Comparison of ENCODE assay signal across 12 mouse cellular contexts in genomic region chr1:153585752-153586151, GRCm38 (mm10). TPM values are rescaled to one million over a fixed set of nuclear protein-coding genes. Genes with fewer than 3 reads are reported as not detected.
A peak's percentile ranks its signal among the peaks of the same experiment; 100 is the strongest.
DNase-seq lines count a peak whose midpoint lies in the region; ATAC-seq and TF ChIP-seq lines count a peak whose summit lies in the region.
"Had no signal": no experiment of that assay in that cellular context is flagged by ENCODE, and none has a peak within 500 bp of the region (broad histone marks: within the 10 kb centered on the region; RNA-seq: fewer than 3 reads in every experiment).

No protein-coding gene starts in this region.

- 66% methylated on average over 2 of the region's 2 CpGs for WGBS in midbrain, embryonic 10.5 days
- WGBS in midbrain, embryonic 13.5 days, result 34% methylated on average over 2 of the region's 2 CpGs
- WGBS in kidney, embryonic 16.5 days, result 71% methylated on average over 2 of the region's 2 CpGs

- no peak for DNase-seq in midbrain, embryonic 10.5 days (ENCODE audit: low spot score)
- DNase-seq in heart, postnatal 4 days, result peak; percentile 22
- no peak for DNase-seq in kidney, adult 11 months
- DNase-seq: cerebellum, postnatal 14 days; kidney, postnatal 14 days had no signal

- ATAC-seq in midbrain, embryonic 13.5 days, result no peak
- no peak for ATAC-seq in megakaryocyte-erythroid progenitor cell, adult 5-6 weeks (replicated peaks; ENCODE audit: low FRiP score, low TSS enrichment, poor library complexity, severe bottlenecking)
- no peak for ATAC-seq in kidney, embryonic 16.5 days (ENCODE audit: low FRiP score, low TSS enrichment)
- ATAC-seq: liver, embryonic 12.5 days; midbrain, embryonic 16.5 days had no signal

- no peak overlapping the region for H3K9ac ChIP-seq in midbrain, embryonic 13.5 days (replicated peaks)
- H3K9ac ChIP-seq in kidney, embryonic 16.5 days (replicated peaks; ENCODE audit: low read length), result no peak overlapping the region
- H3K9ac ChIP-seq: liver, embryonic 12.5 days had no signal

- H3K36me3 ChIP-seq in midbrain, embryonic 10.5 days, result no peaks in the 10 kb centered on the region
- H3K36me3 ChIP-seq in midbrain, embryonic 13.5 days, result no peaks in the 10 kb centered on the region
- H3K36me3 ChIP-seq in kidney, embryonic 16.5 days (ENCODE audit: insufficient read depth, low read length), result no peaks in the 10 kb centered on the region
- H3K36me3 ChIP-seq: hindbrain, embryonic 10.5 days; liver, embryonic 12.5 days had no signal

- H3K27ac ChIP-seq in midbrain, embryonic 10.5 days (replicated peaks), result peak overlapping the region; percentile 23; the same call in 1 of the 2 replicates
- no peak overlapping the region for H3K27ac ChIP-seq in midbrain, embryonic 13.5 days
- H3K27ac ChIP-seq in embryonic fibroblast, embryonic 13.5 days (ENCODE audit: insufficient read depth, low read length), result peak overlapping the region; percentile 91
- H3K27ac ChIP-seq in kidney, embryonic 16.5 days (ENCODE audit: low read length), result no peak overlapping the region
- H3K27ac ChIP-seq: hindbrain, embryonic 10.5 days; liver, embryonic 12.5 days had no signal

- H3K4me1 ChIP-seq in midbrain, embryonic 10.5 days, result peaks cover 9% of the 10 kb centered on the region
- 0 out of 2 replicates have a peak, but pooled peaks cover 3% of the 10 kb centered on the region for H3K4me1 ChIP-seq in midbrain, embryonic 13.5 days (replicated peaks)
- H3K4me1 ChIP-seq in embryonic fibroblast, embryonic 13.5 days (ENCODE audit: control insufficient read depth, insufficient read depth, low read length), result peaks cover 23% of the 10 kb centered on the region
- H3K4me1 ChIP-seq in kidney, embryonic 16.5 days (ENCODE audit: insufficient read depth, low read length), result no peaks in the 10 kb centered on the region
- H3K4me1 ChIP-seq: liver, embryonic 12.5 days had no signal

- no peak for TF ChIP-seq POLR2A in embryonic fibroblast, embryonic 13.5 days (IDR thresholded peaks at IDR 0.05; ENCODE audit: low read depth, low read length)

- no peaks in the 10 kb centered on the region for H3K27me3 ChIP-seq in midbrain, embryonic 10.5 days (ENCODE audit: low read depth, poor library complexity, severe bottlenecking)
- H3K27me3 ChIP-seq in midbrain, embryonic 13.5 days, result no peaks in the 10 kb centered on the region
- H3K27me3 ChIP-seq in kidney, embryonic 16.5 days (ENCODE audit: insufficient read depth, low read length), result no peaks in the 10 kb centered on the region
- H3K27me3 ChIP-seq: liver, embryonic 12.5 days had no signal

- TF ChIP-seq CTCF in embryonic fibroblast, embryonic 13.5 days (IDR thresholded peaks at IDR 0.05; ENCODE audit: borderline replicate concordance, insufficient read depth, low read length), result no peak

- H3K4me2 ChIP-seq in midbrain, embryonic 13.5 days (replicated peaks), result no peak overlapping the region
- no peak overlapping the region for H3K4me2 ChIP-seq in kidney, embryonic 16.5 days (replicated peaks; ENCODE audit: low read depth, low read length)
- H3K4me2 ChIP-seq: liver, embryonic 12.5 days had no signal

- H3K9me3 ChIP-seq in midbrain, embryonic 10.5 days (replicated peaks), result no peaks in the 10 kb centered on the region
- H3K9me3 ChIP-seq in midbrain, embryonic 13.5 days, result no peaks in the 10 kb centered on the region
- H3K9me3 ChIP-seq in kidney, embryonic 16.5 days (ENCODE audit: low read length), result 0 out of 2 replicates have a peak, but pooled peaks cover 3% of the 10 kb centered on the region
- H3K9me3 ChIP-seq: hindbrain, embryonic 10.5 days; liver, embryonic 12.5 days had no signal

- no peak overlapping the region for H3K4me3 ChIP-seq in midbrain, embryonic 10.5 days
- H3K4me3 ChIP-seq in midbrain, embryonic 13.5 days (replicated peaks), result no peak overlapping the region
- H3K4me3 ChIP-seq in embryonic fibroblast, embryonic 13.5 days (ENCODE audit: insufficient read depth, low read length), result no peak overlapping the region
- H3K4me3 ChIP-seq in kidney, embryonic 16.5 days (ENCODE audit: low read length), result no peak overlapping the region
- H3K4me3 ChIP-seq: hindbrain, embryonic 10.5 days; liver, embryonic 12.5 days had no signal

RNA-seq across cellular contexts. Expression of gene Npl, which starts 35.9 kb away (rescaled TPM):
- 21.7 and 25.0 TPM in 2 replicates for polyA plus RNA-seq in midbrain, embryonic 10.5 days (2016; fragmentation: Nextera tagmentation; extraction: Ambion mirVana)
- 10.0 and 12.2 TPM in 2 replicates for polyA plus RNA-seq in midbrain, embryonic 13.5 days (2015; fragmentation: Nextera tagmentation; extraction: Ambion mirVana)
- polyA plus RNA-seq in embryonic fibroblast, embryonic 13.5 days (2011; ENCODE audit: insufficient read length, low read depth, missing spikeins), result 1.6 and 2.2 TPM in 2 replicates
- 1 to 10 TPM; 2.5 to 3.9 TPM for total RNA-seq in heart, postnatal 4 days (2021)
- 2.1 and 4.5 TPM in 2 replicates for total RNA-seq in megakaryocyte-erythroid progenitor cell, adult 5-6 weeks (2014; fragmentation: Nextera tagmentation)
- total RNA-seq in megakaryocyte-erythroid progenitor cell, adult 5-6 weeks (2017), result 3.4 and 7.2 TPM in 2 replicates
- polyA plus RNA-seq in kidney, embryonic 16.5 days (2015; fragmentation: Nextera tagmentation; extraction: Ambion mirVana), result 23.9 and 25.2 TPM in 2 replicates

Comparison
In these comparisons a context has a peak if more than half of its experiments do, and no peak if none do; other contexts are left out.
1. H3K27ac ChIP-seq: peak in midbrain, embryonic 10.5 days (single experiment) and embryonic fibroblast, embryonic 13.5 days (single experiment); none in midbrain, embryonic 13.5 days (single experiment) and kidney, embryonic 16.5 days (single experiment).